Mouse (Mus musculus): Measurements from ENCODE around the gene Tmem119. TPM values are rescaled to one million over a fixed set of nuclear protein-coding genes. Genes with fewer than 3 reads are reported as not detected.

The Tmem119 gene
- total RNA-seq, 2 experiments from 2014 or later = 19.4 to 24.7 TPM

DNA sequence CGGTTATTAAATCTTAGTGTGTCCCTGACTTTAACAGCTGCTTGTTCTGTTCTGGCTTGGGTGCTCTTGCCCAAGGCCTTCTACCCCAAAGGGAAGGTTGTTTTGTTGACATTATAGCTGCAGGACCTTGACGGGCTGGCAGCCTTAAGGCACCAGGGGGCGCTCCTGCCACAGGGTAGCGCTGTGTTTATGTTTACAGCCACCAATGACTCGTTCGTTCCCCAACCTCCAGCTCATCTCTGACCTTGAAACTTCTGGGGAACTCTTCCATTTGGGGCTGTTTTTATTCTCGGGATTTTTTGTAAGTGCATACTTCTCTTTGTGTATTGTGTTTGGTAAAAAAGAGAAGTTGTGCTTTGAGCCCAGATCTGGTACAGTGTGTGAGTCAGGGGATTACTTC, 26.7 kb downstream of the Tmem119 start:
- DNase-seq (ENCODE audit: low spot score in 2 of 2) = peak; percentile 87 to 90
- intact Hi-C loops (cut with DNase I) = loop anchor here (1.0 to 2.0 kb wide), 3 partner anchors 42 to 181 kb away; no protein-coding TSS in a partner anchor

DNA sequence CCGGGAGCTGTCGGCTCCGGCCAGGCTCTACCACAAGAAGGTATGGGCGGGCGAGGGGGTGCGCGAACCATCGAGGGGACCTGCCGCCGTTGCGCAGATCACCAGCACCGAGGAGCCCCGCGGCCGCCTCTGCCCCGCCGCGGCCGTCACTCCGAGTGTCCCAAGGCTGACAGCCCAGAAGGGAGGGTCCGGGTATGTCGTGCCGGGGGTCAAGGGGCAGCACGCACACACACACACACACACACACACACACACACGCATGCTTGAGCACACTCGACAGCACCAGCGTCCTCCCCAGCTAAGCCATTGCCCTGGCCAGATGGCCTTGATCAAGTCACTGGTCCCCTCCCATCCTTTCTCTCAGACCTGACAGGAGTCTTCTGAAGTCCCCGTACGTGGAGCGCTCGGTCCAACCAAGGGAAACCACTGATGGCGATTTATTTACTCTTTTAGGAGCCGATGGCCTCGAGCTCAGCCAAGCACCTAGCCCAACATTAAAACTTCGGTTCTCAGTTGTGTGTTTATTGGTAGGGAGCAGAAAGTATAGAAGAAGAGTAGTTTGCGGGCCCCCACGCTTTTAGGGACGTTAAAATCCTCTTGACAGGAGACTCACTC, 27.3 kb downstream of the Tmem119 start:
- intact Hi-C loops (cut with DNase I) = loop anchor here (1.0 to 2.0 kb wide), 3 partner anchors 42 to 182 kb away; no protein-coding TSS in a partner anchor
- DNase-seq (ENCODE audit: low spot score in 2 of 2) = peak in 1 of 2 experiments; percentile 15

DNA sequence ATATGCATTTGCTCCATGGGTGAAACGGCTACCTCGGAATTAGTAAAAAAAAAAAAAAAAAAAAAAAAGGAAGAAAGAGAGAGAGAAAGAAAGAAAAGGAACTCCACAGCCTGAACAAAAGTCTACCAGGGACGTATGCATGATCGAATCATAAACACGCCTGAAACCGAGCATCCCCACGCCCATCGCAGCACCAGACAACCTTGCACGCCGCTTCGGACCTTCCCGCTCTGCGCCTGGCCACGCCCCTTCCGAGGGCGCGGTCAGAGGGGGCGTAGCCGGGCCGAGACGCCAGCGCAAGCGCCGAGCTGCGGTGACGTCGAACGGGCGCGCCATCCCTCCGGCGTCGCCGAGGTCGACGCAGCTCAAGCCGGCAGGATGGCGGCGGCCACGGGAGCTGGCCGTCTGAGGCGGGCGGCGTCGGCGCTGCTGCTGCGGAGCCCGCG, 27.8 kb downstream of the Tmem119 start, which contains the start of the genes Sart3 and Iscu:
TSS of gene Sart3 (minus strand) at position 61 of the 446 bp plus-strand sequence.
TSS of gene Iscu (plus strand) at position 299 of the 446 bp plus-strand sequence.
- DNase-seq (ENCODE audit: low spot score in 2 of 2) = peak; percentile 92 to 95
- intact Hi-C loops (cut with DNase I) = loop anchor here (2.0 kb wide), 1 partner anchor 182 kb away; no protein-coding TSS in a partner anchor

DNA sequence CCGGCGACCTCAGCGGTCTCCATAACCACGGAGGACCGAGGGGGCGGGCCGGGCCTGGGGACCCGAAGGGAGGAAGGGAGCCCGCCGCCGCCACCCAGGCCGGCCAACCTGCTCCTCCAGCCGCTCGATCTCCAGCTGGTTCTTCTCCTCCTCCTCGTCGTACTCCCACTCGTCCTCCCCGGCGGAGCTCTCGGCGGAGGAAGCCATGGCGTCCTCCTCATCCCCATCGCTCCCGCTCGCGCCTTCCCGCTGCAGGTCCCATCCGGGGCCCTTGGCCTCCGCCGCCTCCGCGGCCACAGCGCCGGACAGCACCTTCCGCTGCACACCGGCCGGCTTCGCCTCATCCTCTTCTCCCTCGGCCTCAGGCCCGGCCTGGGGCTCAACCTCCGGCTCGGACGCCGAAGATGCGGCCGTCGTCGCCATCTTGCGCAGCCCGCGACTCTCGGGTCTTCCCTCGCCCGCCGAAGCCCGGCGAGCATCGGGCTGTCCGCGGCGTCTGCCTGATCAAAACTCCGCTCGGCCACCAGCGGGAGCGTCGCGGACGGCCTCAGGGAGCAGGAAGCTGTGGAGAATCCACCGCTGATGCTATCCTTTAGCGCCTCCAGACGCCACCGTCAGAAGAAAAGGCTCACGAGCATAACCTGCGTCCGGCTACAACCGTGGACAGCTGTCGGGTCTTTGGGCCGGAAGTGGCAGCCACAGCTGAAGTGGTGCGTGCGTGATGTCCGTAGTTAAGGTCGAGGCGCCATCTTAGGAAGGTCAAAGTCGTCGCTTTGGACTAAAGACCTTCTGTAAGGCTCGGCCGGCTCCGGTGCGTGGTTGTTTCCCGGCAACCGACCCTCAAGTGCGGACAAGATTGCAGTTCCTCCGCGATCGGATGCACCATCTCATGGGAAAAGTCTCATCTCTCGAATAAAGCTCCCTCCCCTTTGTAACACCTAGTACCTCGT, 28.8 kb downstream of the Tmem119 start:
- peak; percentile 87 to 91 for DNase-seq (ENCODE audit: low spot score in 2 of 2)
- intact Hi-C loops (cut with DNase I) = loop anchor here (2.0 kb wide), 1 partner anchor 183 kb away; no protein-coding TSS in a partner anchor

DNA sequence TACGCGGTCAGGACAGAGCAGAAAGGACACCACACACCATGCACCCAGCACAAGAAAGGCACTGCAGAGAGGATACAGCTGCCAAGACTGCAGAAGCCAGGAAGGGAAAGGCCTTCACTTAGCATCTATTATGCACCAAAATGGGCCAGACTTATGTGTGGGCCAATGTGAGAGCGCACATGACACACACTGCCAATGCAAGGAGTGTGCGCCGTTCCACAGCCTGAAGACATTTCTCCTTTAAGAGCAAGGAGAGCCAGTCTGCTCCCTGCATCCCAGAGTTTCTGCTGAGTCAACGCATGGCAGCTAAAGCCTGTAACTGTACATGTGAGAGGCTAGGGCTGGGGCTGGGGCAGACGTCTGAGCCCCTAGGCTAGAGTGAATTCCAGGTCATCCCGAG, 31.5 kb downstream of the Tmem119 start:
- DNase-seq (ENCODE audit: low spot score in 2 of 2) = no peak
- intact Hi-C loops (cut with DNase I) = no loop called here

DNA sequence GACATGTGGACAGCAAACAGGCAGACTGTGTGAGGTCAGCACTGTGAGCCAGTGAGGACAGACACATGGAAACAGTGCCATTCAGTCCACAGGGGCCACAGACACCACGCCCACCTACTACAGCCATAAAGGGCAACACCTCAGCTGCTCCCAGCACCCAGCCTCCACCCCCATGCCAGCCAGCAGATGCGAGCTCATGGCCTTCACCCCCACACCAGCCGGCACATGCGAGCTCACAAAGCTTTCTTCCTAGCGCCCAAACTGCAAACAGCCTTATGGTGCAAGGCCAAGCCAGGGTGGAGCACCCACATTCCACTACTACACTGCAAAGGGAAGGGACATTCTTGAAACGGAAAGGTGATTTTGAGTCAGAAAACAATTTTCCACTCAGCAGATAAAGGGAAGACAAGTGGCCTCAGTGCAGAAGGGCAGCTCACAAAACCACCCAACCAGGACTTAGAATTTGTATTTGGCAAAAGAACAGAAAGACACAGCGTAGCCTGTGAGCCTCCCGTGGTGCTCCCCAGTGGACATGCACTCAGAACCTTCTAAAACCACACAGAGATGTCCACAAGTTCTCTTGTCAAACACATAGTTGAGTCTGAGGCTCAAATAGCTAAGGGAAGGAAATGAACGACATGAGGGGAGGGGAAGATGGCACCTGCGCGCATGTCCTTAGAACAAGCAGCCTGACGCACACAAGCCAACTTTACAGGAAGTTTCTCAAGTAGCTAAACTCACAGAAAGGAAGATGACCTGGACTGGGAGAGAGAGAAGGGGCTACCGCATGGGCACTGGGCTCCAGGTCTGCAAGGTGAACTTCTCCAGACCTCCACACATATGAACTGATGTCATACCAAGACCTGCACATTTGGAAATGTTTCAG, 34.4 kb downstream of the Tmem119 start:
- intact Hi-C loops (cut with DNase I) = no loop called here
- DNase-seq (ENCODE audit: low spot score in 2 of 2) = no peak

DNA sequence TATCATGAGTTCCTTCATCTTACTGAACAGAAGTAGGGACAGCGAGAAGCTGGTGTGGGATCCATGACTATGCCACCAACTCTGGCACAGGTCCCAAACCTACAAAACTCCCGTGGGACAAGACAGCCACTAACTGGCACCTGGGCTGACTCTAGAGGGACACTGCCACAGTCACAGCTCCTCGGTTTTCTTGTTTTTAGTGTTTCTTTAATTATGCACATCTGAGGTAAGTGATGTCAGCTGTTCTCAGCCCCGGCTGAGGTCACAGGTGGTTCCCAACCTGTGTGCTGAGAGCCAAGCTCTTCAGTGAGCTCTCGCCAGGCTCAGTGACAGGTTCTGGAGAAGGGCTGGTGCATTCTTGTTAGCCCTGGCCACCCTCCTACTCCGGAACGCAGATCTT, 35.9 kb downstream of the Tmem119 start:
- intact Hi-C loops (cut with DNase I) = no loop called here

DNA sequence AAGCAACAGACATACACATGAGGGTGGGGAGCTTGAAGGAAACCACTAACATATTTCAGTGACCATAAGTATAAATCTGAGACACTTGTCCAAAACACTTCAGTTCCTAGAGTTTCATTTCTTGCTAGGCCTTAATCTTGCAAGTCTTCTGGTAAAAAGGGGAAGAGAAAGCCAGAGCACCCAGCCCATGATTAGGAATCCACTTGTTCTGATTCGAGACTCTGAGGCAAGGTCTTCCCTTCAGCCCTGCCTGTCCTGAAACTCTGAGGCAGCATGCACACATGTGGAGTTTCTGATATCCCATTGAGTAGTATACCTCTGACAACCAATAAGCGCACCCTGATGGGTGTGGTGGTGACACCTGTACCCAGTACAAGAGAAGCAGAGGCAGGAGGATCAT, 38.7 kb downstream of the Tmem119 start:
- intact Hi-C loops (cut with DNase I) = no loop called here
- no peak for DNase-seq (ENCODE audit: low spot score in 2 of 2)

More for the DNA sequence above, 35.9 kb downstream of the Tmem119 start:
- no peak for DNase-seq (ENCODE audit: low spot score in 2 of 2)

DNA sequence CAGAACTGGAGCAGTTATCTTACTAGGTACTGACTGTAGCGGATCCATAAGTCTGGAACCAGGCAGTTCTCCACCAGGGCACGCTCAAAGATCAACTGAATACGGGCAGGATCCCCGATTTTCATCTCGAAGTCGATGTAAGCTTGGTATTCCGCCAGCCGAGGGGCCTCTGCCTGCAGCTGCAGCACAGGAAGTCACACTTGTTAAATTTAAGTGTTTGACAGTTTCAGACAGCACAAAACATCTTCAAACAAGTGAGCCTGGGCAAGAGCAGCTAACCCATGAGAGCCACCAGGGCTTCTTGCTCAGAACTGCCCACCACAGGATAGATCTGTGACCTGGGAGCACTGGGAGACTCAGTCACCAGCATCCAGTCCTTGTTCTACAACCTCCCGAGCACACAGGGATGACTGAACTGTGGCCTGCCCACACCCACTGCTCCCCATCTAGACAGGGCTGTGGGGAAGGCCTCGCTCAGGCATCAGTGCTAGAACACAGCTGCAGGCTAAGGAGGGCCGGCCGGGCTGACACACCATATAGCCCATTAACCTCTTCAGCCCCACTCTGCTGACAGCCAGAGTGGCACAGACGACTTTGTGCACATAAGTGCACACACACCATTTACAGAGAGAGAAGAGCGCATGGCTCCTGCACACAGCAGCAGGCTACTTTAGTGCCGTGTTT, 44.8 kb downstream of the Tmem119 start:
- DNase-seq (ENCODE audit: low spot score in 2 of 2) = no peak
- intact Hi-C loops (cut with DNase I) = no loop called here

DNA sequence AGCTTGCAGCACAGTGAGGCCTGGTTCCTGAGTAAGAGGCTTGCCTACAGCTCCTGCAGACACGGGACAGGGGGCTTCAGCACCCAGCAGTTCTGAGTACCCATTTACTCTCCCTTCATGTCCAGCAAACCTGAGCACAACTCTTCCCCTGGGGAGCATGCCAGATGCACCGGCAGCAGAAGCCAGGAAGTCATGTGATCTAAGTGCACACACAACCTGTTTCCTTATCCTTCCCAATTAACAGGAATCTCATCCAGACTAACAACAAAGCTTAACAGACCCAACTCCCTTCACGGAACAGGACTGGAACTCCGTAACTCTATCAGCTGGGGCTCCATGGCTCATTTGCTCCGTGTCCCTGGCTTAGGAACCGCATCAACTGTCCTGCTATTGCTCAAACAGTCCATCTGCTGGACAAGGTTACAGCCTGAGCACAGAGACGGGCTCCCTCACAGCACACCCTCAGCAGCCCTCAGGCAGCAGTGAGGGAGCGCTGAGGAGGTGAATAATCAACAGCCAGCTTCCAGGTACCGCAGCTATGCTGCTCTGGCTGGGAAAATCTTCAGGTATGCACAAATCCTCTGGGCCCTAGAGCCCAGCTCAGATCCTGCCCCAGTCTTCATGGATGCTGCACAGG, 48.7 kb downstream of the Tmem119 start:
- intact Hi-C loops (cut with DNase I) = no loop called here
- DNase-seq (ENCODE audit: low spot score in 2 of 2) = no peak

DNA sequence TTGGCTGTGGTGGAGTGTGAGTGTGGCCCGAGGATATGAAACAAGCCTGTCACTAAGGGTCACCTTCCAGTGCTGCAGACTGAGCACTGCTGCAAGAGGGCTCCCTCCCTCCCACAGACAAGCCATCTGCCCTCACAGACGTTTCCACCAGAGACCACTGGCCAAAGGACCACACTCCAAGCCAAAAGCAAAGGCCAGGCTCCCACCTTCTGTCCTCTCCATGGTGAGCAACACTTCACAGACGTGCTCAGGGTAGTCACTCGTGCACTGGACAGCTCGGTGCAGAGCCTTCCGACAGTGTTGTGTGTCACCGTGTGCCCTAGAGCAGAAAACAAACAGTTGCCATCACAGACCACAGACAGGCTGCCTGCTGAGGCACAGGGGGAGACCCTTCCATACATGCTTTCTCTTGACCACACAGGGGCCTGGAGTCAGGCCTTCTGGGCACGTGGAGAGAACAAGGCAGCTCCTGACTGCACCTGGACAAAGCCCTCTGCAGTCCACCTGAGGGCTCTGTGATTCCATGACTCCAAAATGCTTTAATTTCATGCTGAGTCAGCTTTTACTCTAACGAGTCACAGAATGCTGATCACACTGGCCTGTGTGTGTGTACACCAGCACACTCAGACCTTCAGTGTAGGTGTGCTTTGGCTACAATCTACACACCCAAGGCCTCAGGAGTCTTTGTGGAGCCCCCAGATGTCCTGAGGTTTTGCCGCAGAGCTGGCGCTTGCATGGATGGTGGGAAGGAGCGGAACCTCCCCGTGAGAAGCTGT, 51.6 kb downstream of the Tmem119 start:
- no peak for DNase-seq (ENCODE audit: low spot score in 2 of 2)
- intact Hi-C loops (cut with DNase I) = no loop called here

DNA sequence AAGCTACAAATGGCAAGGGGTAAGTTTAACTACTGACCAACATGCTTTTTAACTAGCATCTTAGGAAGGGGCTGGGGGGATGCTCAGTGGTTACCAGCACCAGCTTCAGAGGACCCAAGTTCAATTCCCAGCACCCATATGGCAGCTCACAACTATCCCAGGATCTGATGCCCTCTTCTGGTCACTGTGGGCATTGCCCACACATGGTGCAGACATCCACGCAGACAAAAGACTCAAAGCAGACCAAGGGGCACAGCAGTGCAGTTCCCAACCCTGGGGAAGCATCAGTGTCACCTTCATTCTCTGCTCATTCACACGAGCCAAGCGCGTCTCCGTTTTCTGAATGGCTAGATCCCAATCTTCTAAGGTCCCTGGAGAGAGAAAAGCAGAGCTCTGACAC, 52.7 kb downstream of the Tmem119 start:
- no peak for DNase-seq (ENCODE audit: low spot score in 2 of 2)
- intact Hi-C loops (cut with DNase I) = no loop called here

Other genes with a start within 250 kb of the Tmem119 start
- 1 to 10 TPM; 4.2 to 5.1 TPM for gene Cmklr1, start 150.1 kb downstream of the Tmem119 start, total RNA-seq (2021)
- gene 1700069L16Rik, start 75.7 kb downstream of the Tmem119 start, total RNA-seq (2021) = not detected
- gene Ficd, start 64.7 kb downstream of the Tmem119 start, total RNA-seq (2021) = 10 to 100 TPM in 1 of 2 experiments, 1 to 10 TPM in 1; 10.0 to 10.7 TPM
- gene Sart3, start 28.0 kb downstream of the Tmem119 start, total RNA-seq (2021) = 10 to 100 TPM; 30.3 to 32.1 TPM
- 10 to 100 TPM; 90.4 to 97.0 TPM for gene Iscu, start 27.8 kb downstream of the Tmem119 start, total RNA-seq (2021)
- gene Selplg, start 32.1 kb upstream of the Tmem119 start, total RNA-seq (2021) = 10 to 100 TPM; 25.9 to 27.2 TPM
- gene Coro1c, start 108.2 kb upstream of the Tmem119 start, total RNA-seq (2021) = 100 to 1,000 TPM in 1 of 2 experiments, 10 to 100 TPM in 1; 97.7 to 102 TPM
- gene Ssh1, start 193.4 kb upstream of the Tmem119 start, total RNA-seq (2021) = 10 to 100 TPM; 19.7 to 21.4 TPM
- not detected for gene Dao, start 203.2 kb upstream of the Tmem119 start, total RNA-seq (2021)